Mouse (Mus musculus): Measurements from ENCODE around the gene Gm21188. TPM values are rescaled to one million over a fixed set of nuclear protein-coding genes. Genes with fewer than 3 reads are reported as not detected.
A peak's percentile ranks its signal among the peaks of the same experiment; 100 is the strongest.
"Not testable (repeated sequence)": the region's sequence is repeated elsewhere in the genome, so short reads cannot be mapped to it uniquely, and the experiment has no call there.

Gene Gm21188
- polyA plus RNA-seq (2015; fragmentation: Nextera tagmentation; extraction: Ambion mirVana): 0.12 TPM in 1 of 2 replicates, not detected in the other

DNA sequence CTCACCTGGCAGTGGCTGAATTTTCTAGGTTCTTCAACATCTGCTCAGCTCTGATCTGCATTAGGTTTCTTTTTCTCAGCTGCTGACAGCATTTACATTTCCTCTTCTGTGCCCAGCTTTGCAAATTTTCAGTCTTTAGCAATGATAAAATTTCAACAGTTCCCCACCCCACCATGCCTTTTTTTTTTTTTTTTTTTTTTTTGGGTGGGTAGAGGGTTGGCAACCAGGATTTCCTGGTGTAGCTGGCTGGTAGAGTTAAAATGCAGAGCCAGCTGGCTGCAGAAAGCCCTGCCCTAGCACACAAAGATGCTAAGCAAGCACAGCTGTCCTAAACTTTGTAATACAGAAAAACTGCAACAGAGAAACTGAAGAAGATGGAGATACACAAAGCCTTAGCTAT, at the start of gene Gm21188:
Gm21188 (minus strand) TSS at position 110 of the 400 bp plus-strand sequence.
- H3K4me2 ChIP-seq (ENCODE audit: low read depth, low read length): not testable (repeated sequence)

DNA sequence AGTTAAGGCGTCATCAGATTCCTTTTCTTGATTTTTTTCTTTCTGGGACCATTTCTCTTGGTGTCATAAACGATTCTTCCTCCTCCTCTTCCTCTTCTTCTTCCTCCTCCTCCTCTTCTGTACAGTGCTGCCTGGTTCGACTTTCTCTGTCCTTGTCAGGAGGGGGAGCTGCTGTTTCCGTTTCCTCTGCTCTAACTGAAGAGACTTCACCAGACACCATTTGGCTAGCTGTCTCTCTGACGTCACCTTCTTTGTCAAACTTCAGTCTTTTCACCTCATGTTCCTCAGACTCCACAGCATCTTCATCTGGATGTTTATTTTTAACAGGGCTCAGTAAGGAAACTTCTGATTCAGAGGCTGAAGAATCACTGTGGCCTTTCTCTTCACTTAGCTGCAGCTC, 47.3 kb upstream of the Gm21188 start:
- not testable (repeated sequence) for H3K4me2 ChIP-seq (ENCODE audit: low read depth, low read length); H3K36me3 ChIP-seq (ENCODE audit: control insufficient read depth, insufficient read depth, low read length); H3K4me1 ChIP-seq (ENCODE audit: control insufficient read depth, insufficient read depth, low read length); H3K27ac ChIP-seq (ENCODE audit: low read length); H3K4me3 ChIP-seq (replicated peaks; ENCODE audit: low read length); H3K9me3 ChIP-seq (replicated peaks; ENCODE audit: control insufficient read depth, low read length); H3K9ac ChIP-seq (ENCODE audit: low read length); H3K27me3 ChIP-seq (ENCODE audit: control insufficient read depth, insufficient read depth, low read length); ATAC-seq (ENCODE audit: insufficient read depth, low FRiP score)
- WGBS: no CpG with 5 or more reads among the region's 5 CpGs

More for the DNA sequence above, at the start of gene Gm21188:
- not testable (repeated sequence) for H3K9ac ChIP-seq (ENCODE audit: low read length); H3K9me3 ChIP-seq (replicated peaks; ENCODE audit: control insufficient read depth, low read length); H3K27ac ChIP-seq (ENCODE audit: low read length); H3K4me1 ChIP-seq (ENCODE audit: control insufficient read depth, insufficient read depth, low read length); ATAC-seq (ENCODE audit: insufficient read depth, low FRiP score); H3K36me3 ChIP-seq (ENCODE audit: control insufficient read depth, insufficient read depth, low read length); H3K27me3 ChIP-seq (ENCODE audit: control insufficient read depth, insufficient read depth, low read length); H3K4me3 ChIP-seq (replicated peaks; ENCODE audit: low read length)

GRCm38 (mm10) chr13:120096938-120097256, 44.9 kb upstream of the Gm21188 start:
- not testable (repeated sequence) for H3K36me3 ChIP-seq (ENCODE audit: control insufficient read depth, insufficient read depth, low read length); H3K9me3 ChIP-seq (replicated peaks; ENCODE audit: control insufficient read depth, low read length); H3K4me1 ChIP-seq (ENCODE audit: control insufficient read depth, insufficient read depth, low read length); H3K4me2 ChIP-seq (ENCODE audit: low read depth, low read length); H3K9ac ChIP-seq (ENCODE audit: low read length); H3K27me3 ChIP-seq (ENCODE audit: control insufficient read depth, insufficient read depth, low read length); H3K4me3 ChIP-seq (replicated peaks; ENCODE audit: low read length); H3K27ac ChIP-seq (ENCODE audit: low read length); ATAC-seq (ENCODE audit: insufficient read depth, low FRiP score)
- 0% methylated on average over 5 of the region's 13 CpGs for WGBS

DNA sequence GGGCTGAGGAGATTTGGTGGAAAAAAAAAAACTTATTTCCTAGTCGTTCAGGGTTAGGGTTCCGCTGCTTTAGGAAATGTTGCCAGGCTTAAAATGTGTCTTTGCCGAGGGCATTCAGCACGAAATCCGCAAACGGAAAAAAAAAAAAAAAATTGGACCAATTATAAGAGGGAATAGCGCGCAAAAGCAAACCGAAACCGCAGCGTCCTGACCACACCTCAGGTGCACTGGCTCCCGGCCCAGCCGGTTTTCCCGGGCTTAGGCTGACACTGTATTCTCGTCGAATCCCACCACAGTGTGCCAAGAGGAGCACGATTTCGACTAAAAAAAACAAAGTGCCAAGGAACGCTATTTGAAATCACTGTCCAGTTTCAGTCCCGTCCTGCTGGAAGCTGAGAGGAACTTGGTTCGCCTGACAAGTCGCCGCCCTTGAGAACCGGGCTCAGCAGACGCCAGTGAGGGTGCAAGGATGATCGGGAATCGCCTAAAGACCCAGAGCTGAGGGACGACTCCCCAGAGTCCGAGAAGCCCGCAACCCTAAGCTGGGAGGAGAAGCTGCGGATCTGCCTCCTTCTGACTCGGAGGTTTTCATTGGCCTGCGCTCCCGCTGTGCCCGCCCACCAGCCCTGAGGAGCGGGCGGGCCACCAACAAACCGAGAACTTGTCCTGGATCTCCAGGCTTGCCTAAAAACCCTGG, 44.4 kb upstream of the Gm21188 start:
- H3K4me3 ChIP-seq (replicated peaks; ENCODE audit: low read length): peak overlapping the region; percentile 30
- not testable (repeated sequence) for H3K9ac ChIP-seq (ENCODE audit: low read length); H3K36me3 ChIP-seq (ENCODE audit: control insufficient read depth, insufficient read depth, low read length); H3K9me3 ChIP-seq (replicated peaks; ENCODE audit: control insufficient read depth, low read length); H3K27me3 ChIP-seq (ENCODE audit: control insufficient read depth, insufficient read depth, low read length); H3K4me1 ChIP-seq (ENCODE audit: control insufficient read depth, insufficient read depth, low read length); H3K27ac ChIP-seq (ENCODE audit: low read length)
- under 1% methylated on average over 23 of the region's 38 CpGs for WGBS
- peak overlapping the region; percentile 29 for H3K4me2 ChIP-seq (ENCODE audit: low read depth, low read length)
- peak; percentile 71; the same call in 1 of the 2 replicates for ATAC-seq (ENCODE audit: insufficient read depth, low FRiP score)

- H3K9ac ChIP-seq (ENCODE audit: low read length); H3K4me2 ChIP-seq (ENCODE audit: low read depth, low read length); H3K27ac ChIP-seq (ENCODE audit: low read length); H3K4me1 ChIP-seq (ENCODE audit: control insufficient read depth, insufficient read depth, low read length); H3K4me3 ChIP-seq (replicated peaks; ENCODE audit: low read length); H3K36me3 ChIP-seq (ENCODE audit: control insufficient read depth, insufficient read depth, low read length); H3K9me3 ChIP-seq (replicated peaks; ENCODE audit: control insufficient read depth, low read length); ATAC-seq (ENCODE audit: insufficient read depth, low FRiP score); H3K27me3 ChIP-seq (ENCODE audit: control insufficient read depth, insufficient read depth, low read length): not testable (repeated sequence)
- no CpG with 5 or more reads among the region's 13 CpGs for WGBS
Measured at GRCm38 (mm10) chr13:120092950-120093349, 41.0 kb upstream of the Gm21188 start.

- H3K27me3 ChIP-seq (ENCODE audit: control insufficient read depth, insufficient read depth, low read length); H3K9me3 ChIP-seq (replicated peaks; ENCODE audit: control insufficient read depth, low read length); H3K36me3 ChIP-seq (ENCODE audit: control insufficient read depth, insufficient read depth, low read length); H3K4me2 ChIP-seq (ENCODE audit: low read depth, low read length); ATAC-seq (ENCODE audit: insufficient read depth, low FRiP score); H3K4me3 ChIP-seq (replicated peaks; ENCODE audit: low read length); H3K27ac ChIP-seq (ENCODE audit: low read length); H3K9ac ChIP-seq (ENCODE audit: low read length); H3K4me1 ChIP-seq (ENCODE audit: control insufficient read depth, insufficient read depth, low read length): not testable (repeated sequence)
- no CpG with 5 or more reads among the region's 1 CpGs for WGBS
Measured at GRCm38 (mm10) chr13:120079644-120080043, 27.6 kb upstream of the Gm21188 start.

GRCm38 (mm10) chr13:120070878-120071277, 18.9 kb upstream of the Gm21188 start:
- not testable (repeated sequence) for H3K9me3 ChIP-seq (replicated peaks; ENCODE audit: control insufficient read depth, low read length); H3K4me3 ChIP-seq (replicated peaks; ENCODE audit: low read length); H3K27ac ChIP-seq (ENCODE audit: low read length); H3K4me2 ChIP-seq (ENCODE audit: low read depth, low read length); H3K36me3 ChIP-seq (ENCODE audit: control insufficient read depth, insufficient read depth, low read length); ATAC-seq (ENCODE audit: insufficient read depth, low FRiP score); H3K9ac ChIP-seq (ENCODE audit: low read length); H3K4me1 ChIP-seq (ENCODE audit: control insufficient read depth, insufficient read depth, low read length); H3K27me3 ChIP-seq (ENCODE audit: control insufficient read depth, insufficient read depth, low read length)
- WGBS: no CpG with 5 or more reads among the region's 13 CpGs

DNA sequence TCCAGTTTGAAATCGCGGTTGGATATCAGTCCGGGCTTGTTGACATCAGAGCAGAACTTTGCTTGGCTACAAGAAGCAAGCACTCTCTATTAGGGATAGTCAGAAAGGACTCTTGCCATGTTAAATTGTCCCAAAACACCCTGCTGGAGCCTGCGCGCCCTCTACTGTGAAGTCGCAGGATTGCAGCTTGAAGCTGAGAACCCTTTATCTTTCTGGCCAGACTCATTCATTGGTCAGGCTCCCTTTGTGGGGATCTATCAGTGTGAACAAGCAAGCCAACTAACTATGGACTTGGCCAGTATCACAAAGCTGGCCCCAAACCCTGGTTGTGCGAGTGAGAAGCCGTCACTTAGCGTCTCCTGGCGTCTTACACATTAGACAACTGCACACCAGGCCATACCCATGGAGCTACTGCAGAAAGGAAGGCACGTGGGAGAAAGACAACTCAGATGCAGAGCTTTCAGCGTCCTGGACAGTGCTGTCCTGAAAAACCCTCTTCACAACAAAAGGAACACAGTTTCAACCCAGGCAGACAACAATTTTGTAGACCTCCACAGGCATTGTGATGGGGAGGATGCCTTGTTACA, 18.1 kb upstream of the Gm21188 start:
- ATAC-seq (ENCODE audit: insufficient read depth, low FRiP score); H3K4me3 ChIP-seq (replicated peaks; ENCODE audit: low read length); H3K36me3 ChIP-seq (ENCODE audit: control insufficient read depth, insufficient read depth, low read length); H3K27ac ChIP-seq (ENCODE audit: low read length); H3K4me1 ChIP-seq (ENCODE audit: control insufficient read depth, insufficient read depth, low read length); H3K4me2 ChIP-seq (ENCODE audit: low read depth, low read length); H3K9me3 ChIP-seq (replicated peaks; ENCODE audit: control insufficient read depth, low read length); H3K9ac ChIP-seq (ENCODE audit: low read length); H3K27me3 ChIP-seq (ENCODE audit: control insufficient read depth, insufficient read depth, low read length): not testable (repeated sequence)
- WGBS: no CpG with 5 or more reads among the region's 12 CpGs

- not testable (repeated sequence) for H3K4me1 ChIP-seq (ENCODE audit: control insufficient read depth, insufficient read depth, low read length); H3K27me3 ChIP-seq (ENCODE audit: control insufficient read depth, insufficient read depth, low read length); H3K4me3 ChIP-seq (replicated peaks; ENCODE audit: low read length); H3K4me2 ChIP-seq (ENCODE audit: low read depth, low read length); H3K36me3 ChIP-seq (ENCODE audit: control insufficient read depth, insufficient read depth, low read length); H3K9ac ChIP-seq (ENCODE audit: low read length); H3K27ac ChIP-seq (ENCODE audit: low read length); ATAC-seq (ENCODE audit: insufficient read depth, low FRiP score); H3K9me3 ChIP-seq (replicated peaks; ENCODE audit: control insufficient read depth, low read length)
- WGBS: no CpG with 5 or more reads among the region's 22 CpGs
Measured at GRCm38 (mm10) chr13:120063439-120064089, 11.6 kb upstream of the Gm21188 start.
